Mouse (Mus musculus): ENCODE measurements around the gene Smc1b. TPM values are rescaled to one million over a fixed set of nuclear protein-coding genes. Genes with fewer than 3 reads are reported as not detected.

Smc1b gene
- polyA plus RNA-seq, 1 experiment from 2014 or later: 0.34 TPM

- H3K4me2 ChIP-seq: peak within 1 kb of the TSS; percentile 19; the same call in 1 of the 2 replicates
Measured at GRCm38 (mm10) chr15:85016951-85017664, 114.7 kb downstream of the Smc1b start, which contains the start of gene Upk3a. Gene Upk3a, plus strand, starts transcription at chr15:85017141.

GRCm38 (mm10) chr15:85015771-85016170 is 116.0 kb downstream of the Smc1b start:
- H3K36me3 ChIP-seq (ENCODE audit: control insufficient read depth, insufficient read depth, low read length): no peaks in the 10 kb centered on the region
- H3K4me1 ChIP-seq (ENCODE audit: control insufficient read depth, insufficient read depth, low read length): peaks cover 3% of the 10 kb centered on the region; the same call in 1 of the 2 replicates
- no peak overlapping the region for H3K4me2 ChIP-seq
- no peak overlapping the region for H3K9ac ChIP-seq (ENCODE audit: low read length)
- no peak overlapping the region for H3K4me3 ChIP-seq (ENCODE audit: low read depth, low read length)
- DNase-seq (ENCODE audit: low spot score, missing footprints) (peak; percentile 78), ATAC-seq (ENCODE audit: low FRiP score) (no peak)
- no peaks in the 10 kb centered on the region for H3K9me3 ChIP-seq (ENCODE audit: control insufficient read depth, low read length)
- 88% methylated on average over 11 of the region's 11 CpGs for WGBS
- H3K27ac ChIP-seq (ENCODE audit: low read depth, low read length): no peak overlapping the region
- no peaks in the 10 kb centered on the region for H3K27me3 ChIP-seq (ENCODE audit: control insufficient read depth, insufficient read depth, low read length)

More at GRCm38 (mm10) chr15:85016951-85017664, 114.7 kb downstream of the Smc1b start, which contains the start of gene Upk3a:
- no peaks in the 10 kb centered on the region for H3K36me3 ChIP-seq (ENCODE audit: control insufficient read depth, insufficient read depth, low read length)
- H3K9ac ChIP-seq (ENCODE audit: low read length): no peak within 1 kb of the TSS
- H3K4me3 ChIP-seq (ENCODE audit: low read depth, low read length): no peak within 1 kb of the TSS
- DNase-seq (ENCODE audit: low spot score, missing footprints) (peak; percentile 83), ATAC-seq (ENCODE audit: low FRiP score) (0 out of 2 replicates have a peak, but pooled peaks have one; percentile 38)
- H3K27me3 ChIP-seq (ENCODE audit: control insufficient read depth, insufficient read depth, low read length): no peaks in the 10 kb centered on the region
- WGBS: 8% methylated on average over 21 of the region's 21 CpGs
- H3K27ac ChIP-seq (ENCODE audit: low read depth, low read length): no peak within 1 kb of the TSS
- H3K9me3 ChIP-seq (ENCODE audit: control insufficient read depth, low read length): no peaks in the 10 kb centered on the region
- H3K4me1 ChIP-seq (ENCODE audit: control insufficient read depth, insufficient read depth, low read length): peaks cover 3% of the 10 kb centered on the region; the same call in 1 of the 2 replicates

Other genes with a start within 250 kb of the Smc1b start
- gene Gm29666, start 211.9 kb downstream of the Smc1b start, polyA plus RNA-seq (2014; fragmentation: Nextera tagmentation; extraction: Ambion mirVana): 0.61 and 0.66 TPM in 2 replicates
- gene Nup50, start 208.6 kb downstream of the Smc1b start, polyA plus RNA-seq (2014; fragmentation: Nextera tagmentation; extraction: Ambion mirVana): 66.8 and 71.7 TPM in 2 replicates
- gene 5031439G07Rik, start 143.4 kb downstream of the Smc1b start, polyA plus RNA-seq (2014; fragmentation: Nextera tagmentation; extraction: Ambion mirVana): 11.7 and 17.2 TPM in 2 replicates
- gene Upk3a, start 114.8 kb downstream of the Smc1b start, polyA plus RNA-seq (2014; fragmentation: Nextera tagmentation; extraction: Ambion mirVana): 0.15 TPM in 1 of 2 replicates, not detected in the other
- 30.1 and 32.1 TPM in 2 replicates for gene Fam118a, start 103.0 kb downstream of the Smc1b start, polyA plus RNA-seq (2014; fragmentation: Nextera tagmentation; extraction: Ambion mirVana)
- gene Ribc2, start 114 bp upstream of the Smc1b start, polyA plus RNA-seq (2014; fragmentation: Nextera tagmentation; extraction: Ambion mirVana): 0.44 and 0.82 TPM in 2 replicates
- gene Fbln1, start 74.0 kb upstream of the Smc1b start, polyA plus RNA-seq (2014; fragmentation: Nextera tagmentation; extraction: Ambion mirVana): 153 and 165 TPM in 2 replicates
- 419 and 438 TPM in 2 replicates for gene Atxn10, start 204.3 kb upstream of the Smc1b start, polyA plus RNA-seq (2014; fragmentation: Nextera tagmentation; extraction: Ambion mirVana)

Measured in midbrain, embryonic 11.5 days (tissue).